Mouse (Mus musculus) heart, embryonic 16.5 days (tissue): ENCODE measurements at regions not wholly inside any gene's neighbourhood (a gene's known extent, or its start where the extent isn't known, plus 50 kb on each side); places are given as distances from the start of the nearest gene placed in this dataset.

Experiments used
- ATAC-seq: fragments of 200-750 bp; cut with Nextera tagmentation; replicated peaks from 2 replicates; pipeline ENCODE4 v1.8.0; 2017; ENCODE audit warnings: moderate number of reproducible peaks; ENCODE audit not compliant: insufficient read depth, low FRiP score; ENCODE audit errors: extremely low read depth
- H3K27ac ChIP-seq: fragments of 300-500 bp; sonication (generic); 2 replicates; pipeline ENCODE4 v1.5.1; 2014; ENCODE audit warnings: mild to moderate bottlenecking, low read length, control low read depth, moderate library complexity
- H3K27me3 ChIP-seq: fragments of 300-500 bp; sonication (generic); 2 replicates; pipeline ENCODE4 v1.6.1; 2014; ENCODE audit warnings: low read length, mixed read lengths; ENCODE audit not compliant: control insufficient read depth, insufficient read depth
- H3K36me3 ChIP-seq: fragments of 300-500 bp; sonication (generic); 2 replicates; pipeline ENCODE4 v1.6.1; 2014; ENCODE audit not compliant: control insufficient read depth, insufficient read depth
- H3K4me1 ChIP-seq: fragments of 300-500 bp; sonication (generic); 2 replicates; pipeline ENCODE4 v1.6.1; 2014; ENCODE audit warnings: low read length, mixed read lengths; ENCODE audit not compliant: control insufficient read depth, insufficient read depth
- H3K4me2 ChIP-seq: fragments of 300-500 bp; sonication (generic); 2 replicates; pipeline ENCODE4 v1.6.1; 2014; ENCODE audit warnings: low read depth, mild to moderate bottlenecking, control low read depth, low read length
- H3K4me3 ChIP-seq: fragments of 300-500 bp; sonication (generic); 2 replicates; pipeline ENCODE4 v1.5.1; 2014; ENCODE audit warnings: mild to moderate bottlenecking, control low read depth, low read length
- H3K9ac ChIP-seq: fragments of 300-500 bp; sonication (generic); 2 replicates; pipeline ENCODE4 v1.6.1; 2014; ENCODE audit warnings: low read length, control low read depth
- H3K9me3 ChIP-seq: fragments of 300-500 bp; sonication (generic); replicated peaks from 2 replicates; pipeline ENCODE4 v1.6.1; 2016; ENCODE audit warnings: low read length; ENCODE audit not compliant: control insufficient read depth
- WGBS: fragments of 180-500 bp; shearing (Covaris S2); extraction: QIAGEN DNeasy Blood & Tissue Kit; methylation state at CpG from one replicate; pipeline ENCODE4 v1.1.7; 2014; 5-methylcytosine and 5-hydroxymethylcytosine counted together

- H3K27me3 ChIP-seq: no peaks in the 10 kb centered on the region
- H3K4me1 ChIP-seq: no peaks in the 10 kb centered on the region
- H3K9me3 ChIP-seq: no peaks in the 10 kb centered on the region
- H3K4me2 ChIP-seq: no peak overlapping the region
- no peak for ATAC-seq
- no peaks in the 10 kb centered on the region for H3K36me3 ChIP-seq
- H3K4me3 ChIP-seq: no peak overlapping the region
- 63% methylated on average over 3 of the region's 3 CpGs for WGBS
- no peak overlapping the region for H3K27ac ChIP-seq
- H3K9ac ChIP-seq: no peak overlapping the region
These were observed 253.9 kb downstream of the Qdpr start for GRCm38 (mm10) chr5:45196159-45196558.

DNA sequence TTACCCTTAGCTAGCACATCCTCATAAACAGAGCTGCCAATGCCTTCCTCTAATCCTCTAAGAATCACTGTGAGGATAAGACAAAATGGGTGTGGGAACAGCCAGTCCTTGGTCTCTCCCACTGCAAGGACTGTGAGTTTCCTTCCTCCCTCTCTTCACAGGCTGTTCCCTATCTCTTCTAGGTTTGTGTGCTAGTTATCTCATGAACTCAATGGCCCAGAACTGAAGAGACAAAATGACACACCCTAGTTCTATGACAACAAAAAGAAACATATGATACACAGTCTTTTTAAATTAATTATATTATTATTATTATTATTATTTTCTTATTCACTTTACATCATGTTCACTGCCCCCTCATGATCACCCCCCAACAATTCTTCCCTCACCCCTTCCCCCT lies 257.7 kb downstream of the Qdpr start:
- Histone ChIP-seq H3K27ac (no peak overlapping the region), H3K27me3 (no peaks in the 10 kb centered on the region), H3K4me1 (no peaks in the 10 kb centered on the region), H3K9me3 (no peaks in the 10 kb centered on the region), H3K9ac (no peak overlapping the region), H3K4me2 (no peak overlapping the region), H3K36me3 (no peaks in the 10 kb centered on the region), H3K4me3 (no peak overlapping the region)
- ATAC-seq: no peak

DNA sequence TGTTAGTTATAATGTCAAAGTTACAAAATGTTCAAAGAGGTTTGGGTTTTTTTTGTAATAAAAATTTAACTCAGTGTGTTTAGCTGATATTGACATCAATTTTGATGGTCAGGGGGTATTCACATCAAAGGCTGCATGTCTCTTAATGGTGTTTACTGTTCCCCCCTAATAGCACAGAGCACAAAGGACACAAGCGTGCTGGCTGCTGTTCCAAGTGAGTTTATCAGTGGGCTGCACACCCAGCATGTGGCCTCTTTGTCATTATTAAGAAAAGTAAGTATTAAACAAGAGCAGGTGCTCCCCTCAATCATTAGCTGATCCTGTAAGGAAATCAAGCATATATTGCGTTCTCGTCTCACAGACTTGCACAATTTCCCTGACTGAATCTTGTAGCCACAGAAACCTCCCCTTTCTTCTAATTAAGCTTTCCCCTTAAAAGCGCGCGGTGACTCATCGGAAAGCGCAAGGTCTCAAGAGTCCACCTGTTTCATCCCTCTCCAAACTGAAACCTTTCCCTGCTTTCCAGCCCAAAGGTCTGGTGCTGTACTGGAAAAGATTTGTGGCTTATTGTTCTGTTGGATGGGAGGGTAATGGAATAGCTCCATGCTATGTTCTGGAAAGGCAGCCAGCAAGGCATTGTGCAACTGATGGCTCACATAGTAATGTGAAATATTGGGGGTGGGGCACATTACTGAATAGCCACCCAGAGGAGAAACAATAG lies 276.8 kb downstream of the Qdpr start:
- no peaks in the 10 kb centered on the region for H3K36me3 ChIP-seq
- 84% methylated on average over 8 of the region's 8 CpGs for WGBS
- H3K9me3 ChIP-seq: no peaks in the 10 kb centered on the region
- H3K27me3 ChIP-seq: no peaks in the 10 kb centered on the region
- H3K4me1 ChIP-seq: no peaks in the 10 kb centered on the region
- H3K4me3 ChIP-seq: no peak overlapping the region
- no peak overlapping the region for H3K9ac ChIP-seq
- H3K27ac ChIP-seq: no peak overlapping the region
- no peak for ATAC-seq
- no peak overlapping the region for H3K4me2 ChIP-seq

DNA sequence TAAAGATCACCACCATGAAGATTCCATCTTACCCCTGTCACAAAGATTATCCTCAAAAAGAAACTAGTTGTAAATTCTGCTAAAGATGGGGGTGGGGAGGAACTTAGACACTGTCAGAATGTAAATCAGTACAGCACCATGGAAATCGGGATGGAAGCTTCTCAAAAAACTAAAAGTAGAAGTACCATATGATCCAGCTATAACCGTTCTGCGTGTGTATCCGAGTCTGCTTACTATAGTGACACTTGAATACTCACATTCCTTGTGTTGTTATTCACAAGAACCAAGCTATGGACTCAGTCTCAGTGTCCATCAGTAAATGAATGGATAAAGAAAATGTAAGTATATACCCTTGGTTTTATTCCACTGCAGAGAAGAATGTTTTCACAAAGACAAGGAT lies 290.8 kb downstream of the Qdpr start:
- Histone ChIP-seq H3K27me3 (no peaks in the 10 kb centered on the region), H3K27ac (no peak overlapping the region), H3K4me1 (no peaks in the 10 kb centered on the region), H3K9me3 (no peaks in the 10 kb centered on the region), H3K36me3 (no peaks in the 10 kb centered on the region), H3K9ac (no peak overlapping the region), H3K4me2 (no peak overlapping the region), H3K4me3 (no peak overlapping the region)
- 82% methylated on average over 4 of the region's 4 CpGs for WGBS
- ATAC-seq: no peak

- Histone ChIP-seq H3K4me2 (no peak overlapping the region), H3K4me3 (no peak overlapping the region), H3K9ac (no peak overlapping the region), H3K4me1 (no peaks in the 10 kb centered on the region), H3K27me3 (no peaks in the 10 kb centered on the region), H3K36me3 (no peaks in the 10 kb centered on the region), H3K9me3 (no peaks in the 10 kb centered on the region), H3K27ac (no peak overlapping the region)
- 20% methylated on average over 2 of the region's 2 CpGs for WGBS
- ATAC-seq: no peak
These were observed 295.1 kb downstream of the Qdpr start for GRCm38 (mm10) chr5:45154936-45155335.

- no peak overlapping the region for H3K27ac ChIP-seq
- H3K36me3 ChIP-seq: no peaks in the 10 kb centered on the region
- no peak overlapping the region for H3K4me3 ChIP-seq
- no peak overlapping the region for H3K4me2 ChIP-seq
- H3K4me1 ChIP-seq: no peaks in the 10 kb centered on the region
- H3K9me3 ChIP-seq: no peaks in the 10 kb centered on the region
- H3K9ac ChIP-seq: no peak overlapping the region
- 80% methylated on average over 4 of the region's 4 CpGs for WGBS
- ATAC-seq: no peak
- H3K27me3 ChIP-seq: no peaks in the 10 kb centered on the region
These were observed 305.9 kb downstream of the Qdpr start for GRCm38 (mm10) chr5:45144186-45144585.

DNA sequence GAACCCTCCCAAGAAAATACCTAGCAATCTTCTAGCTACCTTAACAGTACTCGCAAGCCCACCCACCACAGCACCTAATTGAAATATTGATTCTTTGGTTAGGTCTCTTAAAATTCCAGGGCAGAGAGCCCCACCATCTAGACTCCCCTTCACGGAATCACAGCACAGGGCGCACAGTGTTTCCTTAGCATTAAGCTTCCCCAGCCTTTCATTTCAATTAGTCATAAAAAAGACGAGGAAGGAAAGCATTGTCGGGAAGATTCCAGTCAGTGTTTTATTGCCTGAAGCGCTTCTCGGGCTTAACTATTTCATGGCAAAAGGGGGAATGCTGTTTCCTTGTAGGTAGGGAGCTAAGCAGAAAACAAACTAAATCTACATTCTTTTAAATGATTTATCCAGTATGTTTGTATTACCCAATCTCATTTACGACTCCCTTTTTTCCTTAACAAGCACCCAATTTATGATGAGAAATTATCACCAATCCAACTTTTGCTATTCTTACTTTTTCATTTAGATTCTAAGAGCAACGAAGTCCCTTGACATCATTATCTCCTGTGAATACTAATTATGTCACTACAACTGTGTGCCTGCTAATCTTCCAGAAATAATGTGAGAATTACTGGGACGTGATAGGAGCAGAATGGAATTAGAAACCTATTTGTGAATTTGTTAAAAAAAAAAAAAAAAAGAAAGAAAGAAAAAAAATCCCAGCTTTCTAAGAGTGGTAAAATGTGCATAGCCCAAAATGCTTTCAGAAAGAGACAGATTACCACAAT lies 312.6 kb downstream of the Qdpr start:
- WGBS: 54% methylated on average over 10 of the region's 10 CpGs
- Histone ChIP-seq H3K27me3 (no peaks in the 10 kb centered on the region), H3K9me3 (no peaks in the 10 kb centered on the region), H3K4me1 (no peaks in the 10 kb centered on the region), H3K27ac (no peak overlapping the region), H3K4me3 (no peak overlapping the region), H3K36me3 (no peaks in the 10 kb centered on the region), H3K4me2 (no peak overlapping the region), H3K9ac (no peak overlapping the region)
- no peak for ATAC-seq

DNA sequence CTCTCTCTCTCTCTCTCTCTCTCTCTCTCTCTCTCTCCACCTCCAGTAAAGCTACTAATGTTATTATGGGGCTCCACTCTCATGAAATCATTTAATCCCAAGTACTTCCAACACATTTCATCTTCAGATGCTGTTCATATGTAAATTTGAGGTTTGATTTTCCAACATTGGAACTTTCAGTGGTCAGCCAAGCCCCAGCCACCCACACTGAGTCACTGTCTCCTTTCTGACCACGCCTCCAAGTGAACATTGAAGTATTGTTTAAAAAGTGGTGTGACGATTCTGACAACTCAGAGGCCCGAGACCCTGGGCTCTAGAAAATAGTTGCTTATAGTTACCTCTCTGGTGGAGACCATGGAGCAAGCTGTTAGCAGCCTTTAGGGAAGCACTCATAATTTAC lies 313.3 kb downstream of the Qdpr start:
- no peaks in the 10 kb centered on the region for H3K36me3 ChIP-seq
- no peaks in the 10 kb centered on the region for H3K4me1 ChIP-seq
- H3K27me3 ChIP-seq: no peaks in the 10 kb centered on the region
- no peak overlapping the region for H3K27ac ChIP-seq
- no peak overlapping the region for H3K4me3 ChIP-seq
- no peak overlapping the region for H3K9ac ChIP-seq
- no peaks in the 10 kb centered on the region for H3K9me3 ChIP-seq
- WGBS: 48% methylated on average over 3 of the region's 3 CpGs
- no peak for ATAC-seq
- H3K4me2 ChIP-seq: no peak overlapping the region

- H3K9me3 ChIP-seq: no peaks in the 10 kb centered on the region
- no peaks in the 10 kb centered on the region for H3K36me3 ChIP-seq
- no peak overlapping the region for H3K4me2 ChIP-seq
- no peak for ATAC-seq
- H3K27me3 ChIP-seq: no peaks in the 10 kb centered on the region
- H3K4me3 ChIP-seq: no peak overlapping the region
- WGBS: 73% methylated on average over 8 of the region's 8 CpGs
- no peak overlapping the region for H3K9ac ChIP-seq
- no peak overlapping the region for H3K27ac ChIP-seq
- H3K4me1 ChIP-seq: no peaks in the 10 kb centered on the region
These were observed 322.1 kb downstream of the Qdpr start for GRCm38 (mm10) chr5:45127971-45128370.
